Mouse (Mus musculus) spleen, postnatal 10 days (tissue): ENCODE data around the gene 6030408B16Rik.
A peak's percentile ranks its signal among the peaks of the same experiment; 100 is the strongest.

ENCODE experiments used
- DNase-seq, 2 experiments: peaks; one replicate each; pipeline ENCODE4 v3.0.0; 2021 to 2022; ENCODE audit warnings: low spot score in 2 of 2

6030408B16Rik gene

GRCm38 (mm10) chr15:101297988-101298387, 5.0 kb downstream of the 6030408B16Rik start:
- no peak for DNase-seq

- peak in 1 of 2 experiments; percentile 35 for DNase-seq
These were observed 5.5 kb downstream of the 6030408B16Rik start for GRCm38 (mm10) chr15:101298550-101298949.

- DNase-seq, result no peak
These were observed 6.5 kb downstream of the 6030408B16Rik start for GRCm38 (mm10) chr15:101299480-101299960.

GRCm38 (mm10) chr15:101300128-101300527, 7.1 kb downstream of the 6030408B16Rik start:
- no peak for DNase-seq

- DNase-seq, result no peak
These were observed 9.2 kb downstream of the 6030408B16Rik start for GRCm38 (mm10) chr15:101302201-101302600.

- no peak for DNase-seq
These were observed 10.8 kb downstream of the 6030408B16Rik start for GRCm38 (mm10) chr15:101303830-101304229.

GRCm38 (mm10) chr15:101306459-101306858, 13.4 kb downstream of the 6030408B16Rik start:
- no peak for DNase-seq

GRCm38 (mm10) chr15:101308440-101309348, 15.7 kb downstream of the 6030408B16Rik start:
- no peak for DNase-seq

- DNase-seq, result no peak
These were observed 16.5 kb downstream of the 6030408B16Rik start for GRCm38 (mm10) chr15:101309493-101309892.

- DNase-seq, result no peak
These were observed 18.2 kb downstream of the 6030408B16Rik start for GRCm38 (mm10) chr15:101311087-101311770.

GRCm38 (mm10) chr15:101312006-101312405, 19.0 kb downstream of the 6030408B16Rik start:
- no peak for DNase-seq

- no peak for DNase-seq
These were observed 22.4 kb downstream of the 6030408B16Rik start for GRCm38 (mm10) chr15:101315378-101315777.

GRCm38 (mm10) chr15:101315832-101316231, 22.8 kb downstream of the 6030408B16Rik start:
- peak; percentile 68 to 86 for DNase-seq

GRCm38 (mm10) chr15:101316279-101316912, 23.4 kb downstream of the 6030408B16Rik start:
- DNase-seq, result no peak

- no peak for DNase-seq
These were observed 24.2 kb downstream of the 6030408B16Rik start for GRCm38 (mm10) chr15:101316913-101317813.

- no peak for DNase-seq
These were observed 24.9 kb downstream of the 6030408B16Rik start for GRCm38 (mm10) chr15:101317814-101318500.

- no peak for DNase-seq
These were observed 26.1 kb downstream of the 6030408B16Rik start for GRCm38 (mm10) chr15:101318889-101319765.

GRCm38 (mm10) chr15:101320010-101320617, 27.1 kb downstream of the 6030408B16Rik start:
- no peak for DNase-seq

GRCm38 (mm10) chr15:101320618-101321041, 27.6 kb downstream of the 6030408B16Rik start:
- no peak for DNase-seq
